Mouse (Mus musculus) lung, postnatal 0 days (tissue): ENCODE data around the gene Bud23.

Experiments used
- CTCF ChIP-seq: IDR thresholded peaks from 2 replicates; pipeline ENCODE4 v1.5.1; 2016; ENCODE audit warnings: antibody characterized with exemption, mild to moderate bottlenecking
- EP300 ChIP-seq: IDR thresholded peaks from 2 replicates; pipeline ENCODE4 v1.6.1; 2016; ENCODE audit warnings: antibody characterized with exemption, mild to moderate bottlenecking, control low read depth

- TF ChIP-seq EP300 (no peak), CTCF (peak; percentile 76)
Observed at GRCm38 (mm10) chr5:135012671-135013441, 51.9 kb downstream of the Bud23 start.
